Mouse (Mus musculus) kidney, postnatal 36 days (tissue): Measurements from ENCODE around the gene Aspg.

ENCODE experiments used
- DNase-seq, 2 experiments: peaks; one replicate each; pipeline ENCODE4 v3.0.0; 2021 to 2022; ENCODE audit warnings: mixed read lengths in 2 of 2

Gene Aspg

GRCm38 (mm10) chr12:112106541-112106971 is at the start of gene Aspg:
TSS of gene Aspg (plus strand) at chr12:112106679.
- peak; percentile 71 to 75 for DNase-seq

GRCm38 (mm10) chr12:112077651-112078050 is 28.8 kb upstream of the Aspg start:
- DNase-seq: peak; percentile 72 to 92

- DNase-seq: no peak
Observed at GRCm38 (mm10) chr12:112079911-112080310, 26.6 kb upstream of the Aspg start.

GRCm38 (mm10) chr12:112080911-112081310 is 25.6 kb upstream of the Aspg start:
- DNase-seq: no peak

- DNase-seq: no peak
Observed at GRCm38 (mm10) chr12:112082241-112082640, 24.2 kb upstream of the Aspg start.

GRCm38 (mm10) chr12:112086250-112086649 is 20.2 kb upstream of the Aspg start:
- DNase-seq: no peak

- peak in 1 of 2 experiments; percentile 15 for DNase-seq
Observed at GRCm38 (mm10) chr12:112086726-112087125, 19.8 kb upstream of the Aspg start.

- DNase-seq: no peak
Observed at GRCm38 (mm10) chr12:112088609-112089324, 17.7 kb upstream of the Aspg start.

GRCm38 (mm10) chr12:112091054-112091453 is 15.4 kb upstream of the Aspg start:
- peak; percentile 68 to 83 for DNase-seq

- no peak for DNase-seq
Observed at GRCm38 (mm10) chr12:112094261-112094880, 12.1 kb upstream of the Aspg start.

- DNase-seq: peak; percentile 64 to 72
Observed at GRCm38 (mm10) chr12:112096051-112096732, 10.3 kb upstream of the Aspg start.

GRCm38 (mm10) chr12:112096733-112097117 is 9.8 kb upstream of the Aspg start:
- no peak for DNase-seq

- DNase-seq: no peak
Observed at GRCm38 (mm10) chr12:112100106-112100505, 6.4 kb upstream of the Aspg start.

- no peak for DNase-seq
Observed at GRCm38 (mm10) chr12:112101045-112101444, 5.4 kb upstream of the Aspg start.

- no peak for DNase-seq
Observed at GRCm38 (mm10) chr12:112103179-112103578, 3.3 kb upstream of the Aspg start.

GRCm38 (mm10) chr12:112104890-112105289 is 1.6 kb upstream of the Aspg start:
- DNase-seq: no peak

GRCm38 (mm10) chr12:112107685-112108084 is 1.2 kb downstream of the Aspg start:
- DNase-seq: no peak

- DNase-seq: peak; percentile 83
Observed at GRCm38 (mm10) chr12:112108696-112109445, 2.4 kb downstream of the Aspg start.

- peak; percentile 77 to 79 for DNase-seq
Observed at GRCm38 (mm10) chr12:112109701-112110100, 3.2 kb downstream of the Aspg start.

GRCm38 (mm10) chr12:112111323-112111722 is 4.8 kb downstream of the Aspg start:
- no peak for DNase-seq

GRCm38 (mm10) chr12:112112235-112112634 is 5.8 kb downstream of the Aspg start:
- DNase-seq: no peak

- peak in 1 of 2 experiments; percentile 54 for DNase-seq
Observed at GRCm38 (mm10) chr12:112112686-112113396, 6.4 kb downstream of the Aspg start.
